Mouse (Mus musculus): Measurements from ENCODE around the gene Zfp280c. TPM values are rescaled to one million over a fixed set of nuclear protein-coding genes. Genes with fewer than 3 reads are reported as not detected.
A peak's percentile ranks its signal among the peaks of the same experiment; 100 is the strongest.

Gene Zfp280c
- total RNA-seq (2014; rRNA removed), result 15.7 and 19.4 TPM in 2 replicates
- 7.7 and 9.2 TPM in 2 replicates for polyA plus RNA-seq (2015; fragmentation: Nextera tagmentation; extraction: Ambion mirVana)

DNA sequence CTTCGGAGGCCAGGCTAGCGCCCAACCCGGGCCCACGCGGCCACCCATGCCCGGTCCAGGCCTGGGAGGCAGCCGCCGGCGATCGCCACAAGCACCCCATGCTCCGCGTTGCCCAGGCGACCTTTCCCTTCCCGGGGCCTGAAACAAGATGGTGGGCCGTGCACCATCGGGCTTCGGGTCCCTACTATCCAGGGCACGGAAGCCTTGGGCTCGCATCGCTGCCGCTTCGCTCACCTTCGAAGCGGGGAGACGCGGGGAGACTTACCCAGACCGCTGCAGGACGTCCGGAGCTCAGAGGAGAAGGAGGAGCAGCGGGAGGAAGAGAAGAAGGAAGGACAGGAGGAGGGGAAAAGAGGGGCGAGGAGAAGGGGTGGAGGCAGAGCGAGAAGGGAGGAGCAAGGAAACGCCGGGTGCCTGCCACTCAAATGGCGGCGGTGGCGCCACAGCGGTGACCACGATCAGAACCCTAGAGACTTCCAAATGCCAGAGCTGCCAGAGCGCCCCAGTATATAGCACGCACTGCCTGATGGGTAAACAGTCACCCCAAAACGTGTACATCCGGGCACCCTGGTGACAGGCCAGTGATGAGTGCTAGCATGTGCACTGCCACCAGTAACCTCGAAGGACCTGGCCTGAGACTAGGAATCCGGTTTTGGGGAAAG is at the start of gene Zfp280c:
Gene Zfp280c (minus strand): TSS at position 406 of the 662 bp plus-strand sequence.
- ATAC-seq, result peak; percentile 95

DNA sequence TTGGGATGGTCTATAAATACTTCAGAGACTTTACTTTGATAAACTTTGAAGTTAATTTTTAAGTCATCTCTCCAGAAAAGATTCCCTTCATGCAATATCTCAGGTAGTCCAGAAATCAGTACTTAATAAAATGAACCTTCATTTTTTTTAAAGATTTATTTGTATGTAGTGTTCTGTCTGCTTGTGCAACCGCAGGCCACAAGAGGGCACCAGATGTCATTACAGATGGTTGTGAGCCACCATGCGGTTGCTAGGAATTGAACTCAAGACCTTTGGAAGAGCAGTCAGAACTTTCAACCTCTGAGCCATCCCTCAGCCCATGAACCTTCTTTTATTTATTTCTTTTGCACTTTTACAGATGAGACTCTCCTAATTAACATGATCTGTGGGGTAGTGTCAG is 42.7 kb upstream of the Zfp280c start:
- 71% methylated on average over 2 of the region's 2 CpGs for WGBS
- Histone ChIP-seq H3K27ac (no peak overlapping the region), H3K36me3 (ENCODE audit: insufficient read depth, low read length) (no peaks in the 10 kb centered on the region), H3K4me3 (ENCODE audit: low read length) (no peak overlapping the region), H3K4me2 (ENCODE audit: low read depth, low read length) (no peak overlapping the region), H3K4me1 (ENCODE audit: insufficient read depth, low read length) (no peaks in the 10 kb centered on the region), H3K9ac (replicated peaks; ENCODE audit: low read length) (no peak overlapping the region), H3K27me3 (ENCODE audit: insufficient read depth, low read length) (no peaks in the 10 kb centered on the region), H3K9me3 (ENCODE audit: low read length) (no peaks in the 10 kb centered on the region)
- TF ChIP-seq CTCF (IDR thresholded peaks at IDR 0.05; ENCODE audit: low read depth), result no peak
- no peak for ATAC-seq
- DNase-seq (ENCODE audit: low spot score), result no peak

More for the DNA sequence above, at the start of gene Zfp280c:
- WGBS, result 32% methylated on average over 40 of the region's 45 CpGs
- H3K27me3 ChIP-seq (ENCODE audit: insufficient read depth, low read length), result no peaks in the 10 kb centered on the region
- H3K9ac ChIP-seq (replicated peaks; ENCODE audit: low read length), result peak within 1 kb of the TSS; percentile 79
- peak; percentile 75 for DNase-seq (ENCODE audit: low spot score)
- H3K36me3 ChIP-seq (ENCODE audit: insufficient read depth, low read length), result no peaks in the 10 kb centered on the region
- no peak for TF ChIP-seq CTCF (IDR thresholded peaks at IDR 0.05; ENCODE audit: low read depth)
- H3K9me3 ChIP-seq (ENCODE audit: low read length), result no peaks in the 10 kb centered on the region
- H3K4me2 ChIP-seq (ENCODE audit: low read depth, low read length), result peak within 1 kb of the TSS; percentile 52
- H3K4me1 ChIP-seq (ENCODE audit: insufficient read depth, low read length), result no peaks in the 10 kb centered on the region
- peak within 1 kb of the TSS; percentile 61 for H3K4me3 ChIP-seq (ENCODE audit: low read length)
- H3K27ac ChIP-seq, result peak within 1 kb of the TSS; percentile 90

DNA sequence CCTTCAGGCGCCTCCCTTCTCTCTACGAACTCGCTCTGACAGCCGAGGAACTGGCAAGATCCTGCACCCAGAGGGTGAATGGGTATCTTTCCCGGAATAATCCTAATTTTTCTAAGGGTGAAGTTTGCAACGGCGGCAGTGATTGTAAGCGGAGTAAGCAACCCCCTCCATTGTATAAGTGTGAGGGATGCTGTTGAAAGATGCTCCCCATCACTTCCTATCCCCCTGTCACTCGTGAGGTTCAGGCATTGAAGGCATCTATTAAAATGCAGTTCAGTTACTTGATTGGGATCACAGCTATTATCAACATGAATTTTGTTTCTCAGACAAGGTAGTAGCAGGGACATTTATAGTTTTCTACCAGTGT is 29.7 kb upstream of the Zfp280c start:
- TF ChIP-seq CTCF (IDR thresholded peaks at IDR 0.05; ENCODE audit: low read depth), result no peak
- H3K27me3 ChIP-seq (ENCODE audit: insufficient read depth, low read length), result no peaks in the 10 kb centered on the region
- no peaks in the 10 kb centered on the region for H3K4me1 ChIP-seq (ENCODE audit: insufficient read depth, low read length)
- peak overlapping the region; percentile 59 for H3K4me2 ChIP-seq (ENCODE audit: low read depth, low read length)
- peak overlapping the region; percentile 51 for H3K4me3 ChIP-seq (ENCODE audit: low read length)
- DNase-seq (ENCODE audit: low spot score) (no peak), ATAC-seq (no peak)
- H3K9me3 ChIP-seq (ENCODE audit: low read length), result no peaks in the 10 kb centered on the region
- no peaks in the 10 kb centered on the region for H3K36me3 ChIP-seq (ENCODE audit: insufficient read depth, low read length)
- peak overlapping the region; percentile 82; the same call in 1 of the 2 replicates for H3K27ac ChIP-seq
- H3K9ac ChIP-seq (replicated peaks; ENCODE audit: low read length), result peak overlapping the region; percentile 43
- 24% methylated on average over 9 of the region's 9 CpGs for WGBS

DNA sequence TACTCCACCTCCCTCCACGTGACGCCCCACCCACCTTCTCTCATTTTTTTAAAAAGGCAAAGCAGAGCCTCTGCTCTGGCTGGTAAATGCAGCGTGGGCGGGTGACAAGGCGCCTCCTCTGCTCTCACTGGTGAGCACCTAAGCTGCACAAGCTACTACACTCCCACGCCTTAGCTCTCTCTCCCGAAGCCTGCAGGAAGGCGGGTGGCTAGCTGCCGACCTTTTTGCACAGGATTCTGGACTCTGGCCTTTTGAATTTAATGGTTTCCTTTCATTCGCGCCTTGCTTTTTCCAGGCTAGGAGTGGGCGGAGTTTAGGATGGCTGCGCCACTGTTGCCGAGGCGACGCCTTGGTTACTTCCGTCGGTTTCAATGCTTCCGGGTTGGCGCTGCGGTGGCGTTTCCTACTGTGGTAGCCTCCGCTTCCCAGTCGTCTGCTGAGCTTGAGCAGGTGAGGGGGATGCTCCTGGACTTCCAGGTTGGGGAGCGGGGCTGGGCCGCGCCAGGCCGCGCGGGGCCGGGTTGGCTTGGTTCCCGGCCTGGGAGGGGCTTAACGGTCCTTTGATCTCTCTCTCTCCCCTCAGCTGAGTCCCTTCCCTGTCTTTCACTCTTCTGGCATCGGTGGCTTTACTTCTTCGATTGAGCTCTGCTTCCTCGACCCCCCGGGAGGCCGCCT is 29.2 kb upstream of the Zfp280c start, which contains the start of gene Slc25a14:
Gene Slc25a14 (plus strand): TSS at position 35 of the 675 bp plus-strand sequence.
- H3K9ac ChIP-seq (replicated peaks; ENCODE audit: low read length), result peak within 1 kb of the TSS; percentile 43
- H3K27ac ChIP-seq, result peak within 1 kb of the TSS; percentile 82
- no peak for TF ChIP-seq CTCF (IDR thresholded peaks at IDR 0.05; ENCODE audit: low read depth)
- H3K4me3 ChIP-seq (ENCODE audit: low read length), result peak within 1 kb of the TSS; percentile 51
- peak within 1 kb of the TSS; percentile 59 for H3K4me2 ChIP-seq (ENCODE audit: low read depth, low read length)
- H3K4me1 ChIP-seq (ENCODE audit: insufficient read depth, low read length), result no peaks in the 10 kb centered on the region
- H3K36me3 ChIP-seq (ENCODE audit: insufficient read depth, low read length), result no peaks in the 10 kb centered on the region
- no peaks in the 10 kb centered on the region for H3K9me3 ChIP-seq (ENCODE audit: low read length)
- 25% methylated on average over 38 of the region's 38 CpGs for WGBS
- ATAC-seq, result peak; percentile 98
- H3K27me3 ChIP-seq (ENCODE audit: insufficient read depth, low read length), result no peaks in the 10 kb centered on the region
- peak; percentile 90 for DNase-seq (ENCODE audit: low spot score)

DNA sequence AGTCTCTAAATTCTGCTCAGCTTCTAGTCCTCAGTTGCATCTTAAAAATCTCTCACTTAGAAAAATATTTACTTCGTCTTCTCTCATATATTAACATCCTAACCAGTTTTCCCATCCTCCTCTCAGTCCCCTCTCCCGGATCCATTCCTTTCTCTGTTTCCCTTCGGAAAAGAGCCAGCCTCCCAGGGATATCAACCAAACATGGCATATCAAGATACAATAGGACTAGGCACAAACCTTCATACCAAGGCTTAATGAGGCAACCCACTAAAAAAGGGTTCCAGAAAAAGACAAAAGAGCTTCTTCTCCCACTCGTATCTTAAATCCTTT is 28.7 kb upstream of the Zfp280c start:
- no peaks in the 10 kb centered on the region for H3K9me3 ChIP-seq (ENCODE audit: low read length)
- peak overlapping the region; percentile 82 for H3K27ac ChIP-seq
- H3K4me1 ChIP-seq (ENCODE audit: insufficient read depth, low read length), result no peaks in the 10 kb centered on the region
- no peak for DNase-seq (ENCODE audit: low spot score)
- 29% methylated on average over 4 of the region's 4 CpGs for WGBS
- no peaks in the 10 kb centered on the region for H3K36me3 ChIP-seq (ENCODE audit: insufficient read depth, low read length)
- H3K9ac ChIP-seq (replicated peaks; ENCODE audit: low read length), result peak overlapping the region; percentile 43; the same call in 1 of the 2 replicates
- no peak for ATAC-seq
- no peak for TF ChIP-seq CTCF (IDR thresholded peaks at IDR 0.05; ENCODE audit: low read depth)
- H3K4me2 ChIP-seq (ENCODE audit: low read depth, low read length), result peak overlapping the region; percentile 59
- peak overlapping the region; percentile 51 for H3K4me3 ChIP-seq (ENCODE audit: low read length)
- no peaks in the 10 kb centered on the region for H3K27me3 ChIP-seq (ENCODE audit: insufficient read depth, low read length)

DNA sequence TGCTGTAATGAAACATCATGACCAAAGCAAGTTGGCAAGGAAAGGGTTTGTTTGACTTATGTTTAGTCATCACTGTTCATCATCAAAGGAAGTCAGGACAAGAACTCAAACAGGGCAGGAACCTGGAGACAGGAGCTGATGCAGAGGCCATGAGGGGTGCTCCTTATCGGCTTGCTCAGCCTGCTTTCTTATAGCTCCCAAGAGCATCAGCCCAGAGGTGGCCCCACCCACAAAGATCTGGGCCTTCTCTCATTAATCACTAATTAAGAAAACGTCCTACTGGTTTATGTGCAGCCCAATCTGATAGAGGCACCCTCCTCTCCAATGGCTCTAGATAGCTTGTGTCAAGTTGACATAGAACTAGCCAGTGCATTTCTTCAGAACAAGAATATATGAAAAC is 10.6 kb upstream of the Zfp280c start:
- Histone ChIP-seq H3K9ac (replicated peaks; ENCODE audit: low read length) (no peak overlapping the region), H3K27ac (no peak overlapping the region), H3K4me1 (ENCODE audit: insufficient read depth, low read length) (no peaks in the 10 kb centered on the region), H3K4me3 (ENCODE audit: low read length) (no peak overlapping the region), H3K4me2 (ENCODE audit: low read depth, low read length) (no peak overlapping the region), H3K9me3 (ENCODE audit: low read length) (no peaks in the 10 kb centered on the region), H3K36me3 (ENCODE audit: insufficient read depth, low read length) (no peaks in the 10 kb centered on the region), H3K27me3 (ENCODE audit: insufficient read depth, low read length) (no peaks in the 10 kb centered on the region)
- ATAC-seq, result no peak
- 52% methylated on average over 2 of the region's 2 CpGs for WGBS
- DNase-seq (ENCODE audit: low spot score), result no peak
- no peak for TF ChIP-seq CTCF (IDR thresholded peaks at IDR 0.05; ENCODE audit: low read depth)

DNA sequence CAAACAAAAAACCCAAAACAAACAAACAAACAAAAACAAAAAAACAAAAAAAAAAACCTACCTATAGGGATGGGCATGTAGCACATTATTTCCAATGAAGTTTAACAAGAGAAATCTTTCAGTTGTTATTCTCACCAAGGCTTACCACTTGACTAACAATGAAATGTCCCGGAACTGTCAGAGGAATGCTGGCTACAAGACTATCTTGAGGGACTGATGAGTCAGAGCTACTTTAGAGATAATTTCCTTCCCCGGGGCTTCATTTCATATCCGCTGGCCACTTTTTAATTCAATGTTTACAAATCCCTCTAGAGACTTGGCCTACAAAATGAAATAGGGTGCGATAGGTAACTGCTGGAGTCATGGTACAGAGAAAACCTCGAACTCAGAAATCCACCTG is 2.6 kb upstream of the Zfp280c start:
- Histone ChIP-seq H3K27ac (no peak overlapping the region), H3K9me3 (ENCODE audit: low read length) (no peaks in the 10 kb centered on the region), H3K36me3 (ENCODE audit: insufficient read depth, low read length) (no peaks in the 10 kb centered on the region), H3K4me2 (ENCODE audit: low read depth, low read length) (no peak overlapping the region), H3K9ac (replicated peaks; ENCODE audit: low read length) (no peak overlapping the region), H3K4me1 (ENCODE audit: insufficient read depth, low read length) (no peaks in the 10 kb centered on the region), H3K4me3 (ENCODE audit: low read length) (no peak overlapping the region), H3K27me3 (ENCODE audit: insufficient read depth, low read length) (no peaks in the 10 kb centered on the region)
- no peak for DNase-seq (ENCODE audit: low spot score)
- ATAC-seq, result no peak
- no peak for TF ChIP-seq CTCF (IDR thresholded peaks at IDR 0.05; ENCODE audit: low read depth)
- 93% methylated on average over 5 of the region's 5 CpGs for WGBS
